Mouse (Mus musculus) frontal cortex, postnatal 36 days (tissue): ENCODE measurements at regions not wholly inside any gene's neighbourhood (a gene's known extent, or its start where the extent isn't known, plus 50 kb on each side); places are given as distances from the start of the nearest gene placed in this dataset.
"Not testable (repeated sequence)": the region's sequence is repeated elsewhere in the genome, so short reads cannot be mapped to it uniquely, and the experiment has no call there.

Experiments
- DNase-seq, 2 experiments: peaks; one replicate each; pipeline ENCODE4 v3.0.0; 2022; ENCODE audit warnings: low spot score in 2 of 2

DNA sequence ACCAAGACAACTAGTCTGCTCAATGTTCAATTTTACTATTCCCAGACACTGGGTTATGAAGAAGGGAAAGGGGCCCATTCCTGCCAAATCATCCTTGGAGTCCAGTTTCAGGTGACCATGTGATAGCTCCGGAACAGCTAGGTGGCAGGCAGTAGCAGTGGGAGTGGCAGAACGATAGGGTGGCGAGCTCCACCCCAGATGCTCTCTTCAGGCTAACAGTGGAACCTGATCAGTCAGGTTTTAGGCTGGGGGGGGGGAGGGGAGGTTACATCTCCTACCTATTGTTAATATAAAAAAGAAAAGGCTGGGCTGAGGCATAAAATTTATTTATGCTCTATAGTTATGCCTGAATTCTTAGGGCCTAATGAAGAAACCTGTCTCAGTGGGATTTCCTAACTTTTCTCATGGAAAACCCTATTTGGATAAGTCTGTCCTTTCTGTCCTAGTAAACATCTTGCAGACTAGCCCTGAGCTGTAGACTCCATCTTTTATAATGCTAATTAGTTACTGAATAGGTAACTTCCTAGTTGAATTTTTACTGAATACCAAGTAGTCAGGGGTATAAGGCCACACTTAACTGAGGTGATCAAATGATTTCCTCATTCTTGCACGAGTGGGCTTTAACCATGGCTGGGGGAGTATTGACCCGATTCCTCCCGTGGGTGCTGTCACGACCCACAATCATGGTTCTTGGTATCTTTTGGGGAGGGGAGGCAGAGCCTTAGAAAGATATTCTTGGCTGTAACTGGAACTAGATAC, 223.2 kb upstream of the Ell2 start:
- not testable (repeated sequence) for DNase-seq

DNA sequence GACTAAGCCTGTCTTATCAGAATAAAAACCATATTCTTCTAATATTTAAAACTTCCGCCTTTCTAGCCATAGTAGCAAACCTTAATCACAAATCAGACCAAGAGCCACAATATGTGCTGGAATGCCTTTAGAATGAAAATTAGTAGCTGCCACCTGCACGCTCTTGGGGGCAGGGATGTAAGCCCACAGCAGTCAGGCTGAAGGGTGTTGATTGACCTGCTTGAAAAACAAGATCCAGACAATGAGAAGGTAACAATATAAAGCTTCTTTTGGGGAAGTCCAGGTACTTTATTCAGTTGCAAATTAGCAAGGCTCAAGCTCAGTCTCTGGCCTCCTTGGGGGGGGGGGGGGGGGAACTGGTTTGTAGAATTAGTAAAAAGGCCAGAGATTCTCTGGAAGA, 222.3 kb upstream of the Ell2 start:
- DNase-seq = not testable (repeated sequence)

DNA sequence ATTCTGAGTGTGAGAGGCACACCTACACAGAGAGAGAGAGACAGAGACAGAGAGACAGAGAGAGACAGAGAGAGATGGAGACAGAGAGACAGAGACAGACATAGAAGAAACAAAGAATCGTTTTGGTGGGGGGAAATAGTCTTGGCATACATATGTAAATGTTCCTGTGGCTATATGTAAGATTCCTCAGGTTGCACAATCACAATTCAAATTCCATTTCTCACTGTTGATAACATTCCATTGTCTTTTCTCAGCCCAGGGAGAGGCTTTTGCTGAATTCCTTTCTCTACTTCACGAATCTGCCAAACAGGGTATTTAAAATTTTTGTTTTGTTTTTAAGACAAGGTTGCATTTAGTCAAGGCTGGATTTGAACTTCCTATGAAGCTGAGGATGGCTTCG, 205.0 kb upstream of the Ell2 start:
- no peak for DNase-seq

DNA sequence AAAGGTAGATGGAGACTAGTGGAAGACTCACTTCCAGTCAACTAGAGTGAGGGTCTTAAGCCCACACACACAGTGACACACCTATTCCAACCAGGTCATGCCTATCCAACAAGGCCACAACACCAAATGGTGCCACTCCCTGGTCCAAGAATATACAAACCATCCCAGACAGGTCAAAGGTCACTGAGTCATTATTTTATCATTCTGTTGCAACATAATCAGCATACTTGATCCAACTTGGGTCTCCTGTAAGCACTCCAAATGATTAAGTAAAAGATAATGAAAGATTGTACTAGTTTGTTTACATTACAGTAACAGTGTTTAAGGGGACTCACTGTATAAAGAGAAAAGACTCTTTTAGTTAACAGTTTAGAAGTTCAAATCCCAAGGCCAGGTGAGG, 203.2 kb upstream of the Ell2 start:
- no peak for DNase-seq

DNA sequence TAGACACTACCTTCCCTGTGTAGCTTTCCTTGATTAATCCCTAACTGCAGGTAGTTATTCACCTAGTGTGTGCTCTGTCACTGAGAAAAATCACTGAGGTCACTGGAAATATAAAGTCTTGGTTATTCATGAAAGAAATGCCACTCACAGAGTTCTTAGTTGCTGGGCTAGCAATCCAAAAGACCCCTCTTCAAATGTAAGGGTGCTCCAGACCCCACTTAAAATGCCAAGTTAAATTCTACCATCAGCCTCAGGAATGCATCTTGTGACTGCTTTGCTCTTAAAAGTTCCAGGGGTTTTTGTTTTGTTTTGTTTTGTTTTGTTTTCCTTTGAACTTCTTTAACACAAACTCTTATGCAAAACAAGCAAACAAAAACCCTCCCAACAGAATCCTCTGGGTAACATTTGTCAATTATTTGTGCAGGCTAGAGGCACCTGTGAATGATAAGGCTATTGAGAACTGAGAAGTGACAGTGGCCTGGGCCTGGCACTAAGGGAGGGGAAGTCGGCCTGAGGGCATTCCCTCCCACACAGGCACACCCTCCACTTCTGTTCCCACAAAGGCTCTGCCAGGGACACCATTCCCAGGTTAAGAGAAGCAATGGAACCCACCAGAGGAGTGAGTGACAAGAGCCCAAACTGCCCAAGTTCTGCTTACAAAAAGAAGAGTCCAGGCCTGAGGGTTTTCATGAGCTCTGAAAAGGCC, 192.1 kb upstream of the Ell2 start:
- no peak for DNase-seq

DNA sequence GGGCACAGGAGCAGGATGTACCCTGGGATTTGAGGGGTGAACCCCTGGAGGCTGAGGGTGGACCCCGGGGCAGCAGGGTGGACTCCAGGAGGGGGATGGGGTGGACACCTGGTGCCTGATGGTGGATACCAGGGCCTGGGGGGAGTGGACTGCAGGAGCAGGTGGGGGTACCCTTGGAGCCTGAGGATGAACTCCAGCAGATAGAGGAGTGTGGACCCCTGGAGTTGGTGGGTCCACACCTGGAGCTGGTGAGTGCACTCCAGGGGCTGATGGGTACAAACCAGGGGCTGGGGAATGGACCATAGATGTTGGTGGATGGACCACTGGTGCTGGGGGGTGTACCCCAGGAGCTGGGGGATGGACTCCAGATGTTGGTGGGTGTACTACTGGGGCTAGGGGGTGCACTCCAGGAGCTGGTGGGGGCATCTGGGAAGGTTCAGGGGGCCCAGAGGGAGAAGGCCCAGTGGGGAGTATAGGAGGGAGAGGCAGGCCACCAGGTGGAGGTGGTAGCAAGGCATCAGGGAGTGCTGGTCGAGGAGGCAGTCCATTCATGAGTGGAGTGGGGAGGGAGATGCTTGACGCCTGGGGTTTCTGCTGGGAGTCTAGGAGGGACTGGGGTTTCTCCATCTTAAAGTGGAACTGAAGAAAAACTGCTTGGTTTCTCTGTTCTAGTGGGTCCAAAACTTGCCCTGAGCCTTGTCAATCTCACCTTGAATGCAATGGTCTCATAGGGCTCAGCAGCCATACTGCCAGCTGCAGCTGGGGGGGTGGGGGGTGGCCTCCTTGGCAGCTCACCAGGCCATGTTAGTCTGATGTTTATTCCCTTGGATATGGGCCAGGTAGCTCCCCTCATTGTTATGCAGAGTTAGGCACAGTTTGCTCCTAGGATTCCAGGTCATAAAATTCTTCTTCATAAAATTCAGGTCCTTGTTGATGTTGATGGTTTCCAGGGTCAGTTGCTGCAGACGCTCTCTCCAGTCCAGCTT, 183.0 kb upstream of the Ell2 start:
- no peak for DNase-seq

DNA sequence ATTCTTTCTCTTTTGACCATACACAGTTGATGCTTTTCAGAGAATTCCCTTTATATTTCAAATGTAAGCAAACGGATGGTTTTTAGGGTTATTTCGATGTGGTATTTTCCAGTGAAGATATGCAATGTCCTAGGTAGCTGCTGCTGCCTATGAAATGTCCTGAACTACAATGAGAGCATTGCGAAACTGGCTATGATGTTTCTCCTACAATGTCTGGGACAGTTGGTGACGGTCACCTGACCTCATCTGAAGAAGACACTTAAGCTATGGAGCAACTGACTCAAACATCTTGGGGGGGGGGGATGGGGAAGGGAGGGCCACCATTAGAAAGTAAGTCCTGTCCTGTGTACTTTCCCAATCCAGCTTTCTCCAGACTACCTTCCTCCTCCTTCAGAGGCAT, 182.1 kb upstream of the Ell2 start:
- no peak for DNase-seq

DNA sequence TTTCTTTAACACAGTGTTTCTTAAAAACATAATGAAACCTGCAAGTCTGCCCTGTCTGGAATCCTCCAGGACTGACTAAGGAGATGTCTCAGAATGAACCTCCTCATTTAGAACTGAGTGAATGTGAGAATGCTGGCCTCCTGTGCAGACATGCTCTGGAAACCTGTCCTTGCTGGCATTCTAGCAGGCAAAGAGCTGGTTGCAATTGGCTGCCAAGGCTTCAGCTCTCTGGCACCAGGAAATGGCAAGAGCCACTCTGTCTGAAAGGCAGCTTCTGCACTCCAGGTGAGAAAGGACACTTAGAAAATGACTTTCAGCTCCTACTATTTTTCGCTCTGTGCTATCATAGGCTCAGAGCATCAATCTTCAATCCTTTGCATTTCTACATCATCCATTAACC, 175.0 kb upstream of the Ell2 start:
- no peak for DNase-seq

DNA sequence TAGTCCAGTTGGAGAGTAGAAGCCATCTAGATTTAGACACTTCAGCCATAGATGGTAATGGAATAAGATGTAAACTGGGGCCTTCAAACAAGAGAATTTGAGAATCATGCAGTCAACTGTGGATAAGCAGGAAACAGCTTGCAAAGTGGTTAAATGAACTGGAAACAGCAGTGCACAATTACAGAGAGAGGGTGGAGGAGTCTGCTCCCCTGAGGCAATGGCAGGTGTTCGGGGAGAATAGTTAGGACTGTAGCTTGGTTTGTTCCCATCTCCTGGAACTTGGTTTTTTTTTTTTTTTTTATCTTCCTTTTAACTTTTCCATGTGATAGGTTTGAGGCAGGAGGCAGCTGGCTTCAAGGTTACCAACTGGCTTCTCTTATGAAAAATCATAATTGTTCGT, 165.1 kb upstream of the Ell2 start:
- no peak for DNase-seq

DNA sequence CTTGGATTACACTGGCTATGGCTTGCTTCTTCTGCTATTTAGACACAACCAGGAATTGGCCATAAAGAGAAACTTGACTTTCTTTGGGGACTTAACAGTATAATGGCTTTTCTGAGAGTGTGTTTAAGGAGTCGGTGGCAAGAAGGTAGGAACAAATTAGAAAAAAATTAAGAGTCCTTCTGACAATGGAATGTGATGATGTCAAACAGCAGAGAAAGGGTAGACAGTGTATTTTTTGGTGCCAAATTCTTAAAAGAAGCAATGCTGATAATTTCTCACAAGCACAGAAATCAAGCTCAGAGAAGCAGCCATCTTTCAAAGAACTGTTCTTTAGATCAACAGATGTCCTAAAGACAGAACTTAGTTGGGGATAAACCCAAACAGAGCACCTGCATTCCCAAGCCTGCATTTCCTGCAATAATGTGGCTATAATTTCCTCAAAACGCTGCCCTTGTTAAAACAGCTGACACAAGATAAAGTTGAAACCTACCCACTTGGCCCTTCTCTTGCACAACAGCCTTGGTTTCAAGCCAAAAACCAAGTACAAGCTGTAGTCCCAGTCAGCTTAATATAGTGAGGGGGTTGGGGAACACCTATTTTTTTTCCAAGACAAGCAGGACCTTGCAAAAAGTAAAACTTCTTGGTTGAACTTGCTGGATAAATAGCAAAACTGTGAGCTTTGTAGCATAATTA, 164.2 kb upstream of the Ell2 start:
- no peak for DNase-seq

DNA sequence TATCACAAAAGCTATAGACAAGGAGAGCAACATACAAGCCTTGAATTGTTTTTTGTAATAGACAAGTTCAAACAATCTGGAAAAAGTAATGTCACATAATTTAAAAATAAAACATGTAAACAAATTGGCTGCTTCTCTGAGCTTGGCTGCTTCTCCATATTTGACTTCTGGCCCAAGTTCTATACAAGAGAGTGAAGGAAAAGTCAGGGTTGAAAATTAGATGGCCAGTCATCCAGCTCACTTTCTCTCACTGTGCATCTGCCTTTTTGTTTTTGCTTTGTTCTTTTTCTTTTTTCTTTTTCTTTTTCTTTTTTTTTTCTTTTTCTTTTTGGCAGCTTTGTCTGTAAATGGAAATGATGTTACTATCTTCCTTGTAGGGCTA, 163.6 kb upstream of the Ell2 start:
- DNase-seq = no peak

DNA sequence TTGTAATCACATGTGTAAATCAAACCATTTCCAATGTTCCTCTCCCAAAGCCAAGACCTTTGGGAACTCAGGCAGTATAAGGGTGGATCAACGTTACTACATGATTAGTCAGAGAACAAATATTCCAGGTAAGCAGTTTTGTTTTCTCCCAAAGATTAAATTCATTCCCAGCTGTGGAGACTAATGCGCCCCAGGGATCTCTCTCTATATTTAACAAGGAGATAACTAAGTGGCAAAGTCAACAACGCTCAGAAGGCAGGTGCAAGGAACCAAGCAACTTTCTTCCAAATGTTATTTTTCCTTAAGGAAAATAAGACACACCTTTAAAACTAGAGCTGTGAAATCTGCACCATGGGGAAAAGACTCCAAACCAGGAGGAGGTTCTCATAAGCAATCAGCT, 163.0 kb upstream of the Ell2 start:
- DNase-seq = no peak

DNA sequence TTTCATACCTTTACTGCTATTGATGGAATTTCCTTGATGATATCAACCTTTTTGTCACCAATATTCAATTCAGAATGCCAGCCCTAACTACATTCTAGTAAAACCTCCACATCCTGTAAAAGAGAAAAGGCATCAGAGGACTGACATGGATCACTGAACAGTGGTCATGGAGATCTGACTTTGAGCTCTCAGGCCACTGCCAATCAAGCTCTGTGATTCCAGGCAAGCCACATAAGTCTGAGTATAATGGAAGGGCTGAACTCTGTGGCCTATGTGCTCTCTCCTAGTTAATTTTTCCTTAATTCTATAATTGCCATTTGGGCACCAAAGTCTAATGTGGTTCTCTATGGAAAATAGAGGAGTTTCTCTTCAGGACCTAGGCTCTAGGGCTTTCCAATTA, 161.8 kb upstream of the Ell2 start:
- DNase-seq = no peak

DNA sequence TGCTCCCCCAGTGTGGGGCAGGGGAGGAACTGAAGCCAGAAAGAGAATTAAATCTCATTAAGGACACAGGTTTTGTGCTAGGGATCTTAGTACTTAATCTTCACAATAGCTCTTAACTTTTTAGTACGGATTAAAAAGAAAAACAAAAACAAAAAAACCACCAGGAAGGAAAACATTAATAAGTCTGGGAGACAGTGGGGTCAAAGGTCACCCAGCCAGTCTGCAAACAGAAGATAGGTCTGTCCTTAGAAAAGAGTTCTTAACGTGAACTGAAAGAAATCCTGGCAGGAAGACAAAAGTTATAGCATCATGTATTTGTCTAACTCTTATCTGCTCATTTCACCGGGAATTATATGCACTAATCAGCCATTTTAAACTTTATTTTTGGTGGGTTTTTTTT, 158.8 kb upstream of the Ell2 start:
- DNase-seq = no peak

DNA sequence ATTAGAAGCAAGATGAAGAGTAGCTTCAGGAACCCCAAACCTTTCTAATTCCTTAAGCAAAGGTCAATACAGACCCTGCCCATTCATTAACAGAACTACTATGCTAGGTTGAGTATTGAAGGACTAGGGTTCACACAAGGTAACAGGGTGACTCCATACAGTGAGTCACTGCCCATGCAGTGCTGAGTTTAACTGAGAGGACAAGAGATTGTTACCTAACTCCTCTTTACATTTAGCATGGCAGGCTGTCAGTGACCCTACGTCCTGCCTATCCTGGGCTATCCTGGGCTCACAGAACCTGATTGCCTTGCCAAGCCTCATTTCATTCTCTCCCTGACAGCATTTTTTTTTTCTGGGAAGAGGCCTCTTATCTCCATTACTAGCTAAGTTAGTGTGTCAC, 127.6 kb upstream of the Ell2 start:
- no peak for DNase-seq

DNA sequence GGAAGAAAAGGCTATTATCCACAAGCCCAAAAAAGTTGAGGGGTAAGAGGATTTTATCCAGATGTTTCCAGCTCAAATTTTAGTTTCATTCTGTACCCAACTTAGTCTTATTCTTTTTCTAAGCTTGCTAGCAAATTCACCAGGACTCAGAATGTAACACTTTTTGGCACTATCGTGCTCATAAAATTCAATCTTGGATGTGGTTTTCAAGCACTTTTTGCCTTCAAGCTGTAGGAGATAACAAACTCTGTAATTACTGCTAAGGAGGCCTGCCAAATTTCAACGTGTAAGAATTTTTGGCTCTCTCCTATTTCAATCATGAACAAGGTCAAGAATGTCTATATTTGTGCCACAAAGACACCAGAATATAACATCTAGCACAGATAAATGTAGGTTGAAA, 115.7 kb upstream of the Ell2 start:
- peak in 1 of 2 experiments; percentile 20 for DNase-seq

DNA sequence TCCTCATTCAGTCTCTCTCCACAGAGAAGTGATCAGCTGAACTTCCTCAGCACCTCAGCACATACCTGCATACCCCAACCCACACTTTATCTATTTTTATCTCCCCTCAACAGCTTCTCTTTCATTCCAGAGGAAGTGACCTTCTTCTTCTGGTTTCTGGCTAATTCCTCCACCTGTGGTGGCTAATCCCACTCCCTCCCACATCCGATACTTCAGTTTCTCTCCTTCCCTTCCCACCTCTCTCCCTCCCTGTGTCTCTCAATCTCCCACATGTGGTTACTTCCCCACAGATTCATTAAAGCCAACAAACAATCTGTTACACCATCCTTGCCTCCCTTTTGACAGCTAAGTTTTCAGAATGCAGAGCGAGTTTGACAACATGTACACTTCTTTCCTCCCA, 109.7 kb upstream of the Ell2 start:
- no peak for DNase-seq

DNA sequence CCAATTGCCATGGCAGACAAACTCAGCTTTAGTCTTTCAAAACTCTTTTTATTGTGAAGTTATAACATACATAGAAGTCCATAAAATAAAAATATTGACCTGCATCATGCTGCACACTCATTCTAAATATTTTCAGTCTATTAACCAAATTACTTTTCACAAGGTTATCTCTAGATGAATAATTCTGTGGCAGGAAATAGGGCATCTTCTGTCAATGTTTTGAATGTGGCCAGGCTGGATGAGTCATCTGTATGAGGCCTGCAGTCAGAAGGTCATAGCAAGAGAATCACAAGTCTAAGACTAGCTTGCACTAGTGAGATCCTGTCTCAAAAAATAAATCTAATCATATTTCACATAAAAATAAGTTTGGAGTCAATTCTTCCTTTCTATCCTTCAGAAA, 108.4 kb upstream of the Ell2 start:
- no peak for DNase-seq

DNA sequence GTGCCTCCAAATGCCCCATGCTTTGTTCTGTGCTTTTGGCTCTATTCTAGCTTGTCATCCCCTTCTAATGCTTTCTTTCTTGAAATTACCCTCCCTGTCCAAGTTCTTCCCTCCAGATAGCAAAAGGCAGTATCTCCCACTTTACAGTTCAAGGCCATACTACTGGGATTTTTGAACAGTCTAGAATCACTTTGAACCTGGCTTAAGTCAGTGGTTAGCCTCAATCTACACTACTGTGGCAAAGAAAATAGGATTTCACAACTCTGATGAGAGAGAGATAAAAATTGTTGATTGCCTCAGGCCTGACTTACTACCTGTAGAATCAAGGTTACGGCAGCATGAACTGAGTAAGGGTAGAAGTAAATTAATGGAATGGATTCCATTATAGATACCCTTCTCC, 107.9 kb upstream of the Ell2 start:
- no peak for DNase-seq

DNA sequence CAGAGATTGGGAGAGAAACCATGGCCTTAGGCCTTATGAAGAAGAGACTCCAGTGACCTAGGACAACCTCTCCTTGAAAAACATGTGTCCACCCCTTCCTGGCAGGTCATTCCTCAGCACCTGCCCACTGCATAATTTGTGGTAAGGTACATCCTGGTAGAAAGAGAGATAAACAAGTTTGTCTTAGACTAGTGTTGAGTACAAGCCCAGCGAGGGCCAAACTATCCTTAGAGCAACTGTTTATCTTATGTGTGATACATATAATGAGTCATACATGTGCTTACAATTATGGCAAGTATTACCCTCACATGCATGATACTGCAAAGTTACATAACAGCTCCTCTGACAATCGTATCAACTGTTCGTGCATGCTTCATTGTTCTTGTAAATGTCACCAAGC, 83.3 kb upstream of the Ell2 start:
- DNase-seq = no peak

DNA sequence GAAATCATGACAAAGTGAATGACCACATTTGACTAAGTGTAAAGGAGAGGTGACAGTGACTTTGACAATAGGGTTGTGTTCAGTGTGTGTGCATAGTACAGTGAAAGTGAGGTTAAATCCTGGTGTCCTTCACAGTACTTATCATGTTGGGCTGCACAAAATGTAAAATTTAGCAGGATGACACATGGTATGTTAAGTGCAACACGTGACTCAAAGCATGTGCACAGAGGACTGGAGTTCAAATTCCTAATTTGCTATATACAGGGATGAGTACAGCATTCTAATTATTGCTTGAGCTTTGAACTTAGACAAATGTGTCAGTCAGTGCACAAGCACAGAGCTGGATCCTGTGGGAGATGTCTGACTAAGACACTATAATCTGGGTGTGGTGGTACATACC, 79.2 kb upstream of the Ell2 start:
- no peak for DNase-seq

DNA sequence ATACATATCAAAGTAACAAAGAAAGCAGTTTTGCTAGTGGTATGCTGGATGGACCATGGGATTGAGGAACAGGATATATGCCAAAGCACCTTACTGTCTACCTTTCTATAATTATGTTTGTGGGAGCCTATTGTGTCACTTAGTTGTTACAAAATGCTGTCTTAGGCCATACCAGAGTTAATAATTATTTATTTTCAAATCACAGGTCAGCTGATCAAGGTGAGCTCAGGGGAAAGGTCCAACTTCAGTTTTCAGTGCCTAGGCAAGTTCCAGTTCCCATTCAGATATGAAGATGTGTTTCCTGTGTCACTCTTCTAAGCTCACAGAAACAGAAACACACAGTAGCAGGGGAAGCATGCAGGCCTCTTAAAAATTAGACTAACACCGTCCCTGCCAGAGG, 75.5 kb upstream of the Ell2 start:
- no peak for DNase-seq
